Mouse (Mus musculus): Measurements from ENCODE around the gene Tbrg4. TPM values are rescaled to one million over a fixed set of nuclear protein-coding genes. Genes with fewer than 3 reads are reported as not detected.

The Tbrg4 gene
- polyA plus RNA-seq, 1 experiment, result 9.6 TPM

- TF ChIP-seq TAL1 (IDR thresholded peaks at IDR 0.05; ENCODE audit: low read length), result no peak
- no peak for TF ChIP-seq GATA1 (IDR thresholded peaks at IDR 0.05; ENCODE audit: low read length)
- Histone ChIP-seq H3K9me3 (ENCODE audit: control insufficient read depth, low read length) (no peaks in the 10 kb centered on the region), H3K4me1 (ENCODE audit: control insufficient read depth) (peaks cover 36% of the 10 kb centered on the region), H3K4me3 (replicated peaks) (no peak overlapping the region), H3K36me3 (ENCODE audit: control insufficient read depth) (peaks cover 13% of the 10 kb centered on the region), H3K27me3 (ENCODE audit: control insufficient read depth) (no peaks in the 10 kb centered on the region)
These were observed 2.7 kb upstream of the Tbrg4 start for GRCm38 (mm10) chr11:6628568-6628967.

- Histone ChIP-seq H3K4me3 (replicated peaks) (no peak overlapping the region), H3K4me1 (ENCODE audit: control insufficient read depth) (peaks cover 41% of the 10 kb centered on the region), H3K27me3 (ENCODE audit: control insufficient read depth) (no peaks in the 10 kb centered on the region), H3K36me3 (ENCODE audit: control insufficient read depth) (peaks cover 21% of the 10 kb centered on the region), H3K9me3 (ENCODE audit: control insufficient read depth, low read length) (no peaks in the 10 kb centered on the region)
- TF ChIP-seq TAL1 (IDR thresholded peaks at IDR 0.05; ENCODE audit: low read length), result no peak
- no peak for TF ChIP-seq GATA1 (IDR thresholded peaks at IDR 0.05; ENCODE audit: low read length)
These were observed 1.9 kb upstream of the Tbrg4 start for GRCm38 (mm10) chr11:6627731-6628130.

DNA sequence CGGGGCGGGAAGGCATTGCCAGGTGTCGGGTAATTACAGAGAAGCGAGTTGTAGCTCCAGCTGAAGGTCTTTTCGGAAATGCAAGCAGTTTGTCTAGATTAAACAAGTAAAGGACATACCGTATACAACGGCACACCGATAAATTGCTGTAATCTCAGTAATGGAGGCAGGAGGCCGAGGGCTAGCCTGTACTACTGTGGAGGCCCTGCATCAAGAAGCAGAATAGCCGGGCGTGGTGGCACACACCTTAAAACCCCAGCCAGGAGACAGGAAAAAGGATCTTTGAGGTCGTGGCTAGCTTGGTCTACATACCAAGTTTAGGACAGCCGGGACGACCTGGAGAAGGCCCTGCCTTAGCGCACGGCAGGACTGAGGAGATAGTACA lies 513 bp upstream of the Tbrg4 start:
- Histone ChIP-seq H3K27me3 (ENCODE audit: control insufficient read depth) (no peaks in the 10 kb centered on the region), H3K4me3 (replicated peaks) (peak overlapping the region; percentile 99), H3K36me3 (ENCODE audit: control insufficient read depth) (peaks cover 35% of the 10 kb centered on the region), H3K9me3 (ENCODE audit: control insufficient read depth, low read length) (no peaks in the 10 kb centered on the region), H3K4me1 (ENCODE audit: control insufficient read depth) (peaks cover 45% of the 10 kb centered on the region)
- TF ChIP-seq GATA1 (IDR thresholded peaks at IDR 0.05; ENCODE audit: low read length), result no peak
- TF ChIP-seq TAL1 (IDR thresholded peaks at IDR 0.05; ENCODE audit: low read length), result no peak

DNA sequence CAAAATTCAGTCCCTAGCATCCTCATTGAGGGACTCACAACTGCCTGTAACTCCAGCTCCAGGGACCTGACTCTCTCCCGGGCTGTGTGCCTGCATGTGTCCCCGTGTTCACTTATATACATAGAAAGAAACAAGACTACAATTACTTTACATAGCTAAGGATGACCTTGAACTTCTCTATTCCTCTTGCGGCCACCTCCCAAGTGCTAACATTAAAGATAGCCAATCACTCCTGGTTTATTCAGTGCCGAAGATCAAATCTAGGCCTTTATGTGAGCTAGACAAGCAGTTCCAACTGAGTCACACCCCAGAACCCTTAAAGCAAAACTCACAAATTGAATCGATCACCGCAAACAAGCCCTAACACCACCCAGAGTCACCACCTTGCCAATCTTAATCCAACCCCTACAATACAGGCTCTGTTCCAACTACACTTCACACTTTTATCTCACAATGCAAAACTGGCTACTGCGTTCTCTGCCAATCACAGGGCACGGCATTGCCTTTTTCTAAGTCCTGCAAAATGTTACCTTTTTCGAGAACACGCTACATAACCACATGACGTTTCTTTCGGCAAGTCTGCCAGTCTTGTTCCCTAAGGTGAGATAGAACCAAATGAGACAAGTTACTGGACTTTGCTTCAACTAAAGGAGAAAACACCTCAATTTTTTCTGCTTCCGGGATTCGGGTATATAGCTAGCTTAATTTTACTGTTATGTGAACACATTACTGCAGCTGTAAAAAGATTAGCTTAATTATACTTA lies 1.1 kb downstream of the Tbrg4 start:
- Histone ChIP-seq H3K4me1 (ENCODE audit: control insufficient read depth) (peaks cover 48% of the 10 kb centered on the region), H3K36me3 (ENCODE audit: control insufficient read depth) (peaks cover 50% of the 10 kb centered on the region), H3K27me3 (ENCODE audit: control insufficient read depth) (no peaks in the 10 kb centered on the region), H3K4me3 (replicated peaks) (peak overlapping the region; percentile 99), H3K9me3 (ENCODE audit: control insufficient read depth, low read length) (no peaks in the 10 kb centered on the region)
- TF ChIP-seq GATA1 (IDR thresholded peaks at IDR 0.05; ENCODE audit: low read length) (no peak), TAL1 (IDR thresholded peaks at IDR 0.05; ENCODE audit: low read length) (no peak)

GRCm38 (mm10) chr11:6623704-6624103 lies 2.2 kb downstream of the Tbrg4 start:
- no peaks in the 10 kb centered on the region for H3K9me3 ChIP-seq (ENCODE audit: control insufficient read depth, low read length)
- H3K4me1 ChIP-seq (ENCODE audit: control insufficient read depth), result peaks cover 45% of the 10 kb centered on the region
- no peaks in the 10 kb centered on the region for H3K27me3 ChIP-seq (ENCODE audit: control insufficient read depth)
- H3K36me3 ChIP-seq (ENCODE audit: control insufficient read depth), result peaks cover 61% of the 10 kb centered on the region
- TF ChIP-seq TAL1 (IDR thresholded peaks at IDR 0.05; ENCODE audit: low read length) (no peak), GATA1 (IDR thresholded peaks at IDR 0.05; ENCODE audit: low read length) (no peak)
- peak overlapping the region; percentile 99 for H3K4me3 ChIP-seq (replicated peaks)

DNA sequence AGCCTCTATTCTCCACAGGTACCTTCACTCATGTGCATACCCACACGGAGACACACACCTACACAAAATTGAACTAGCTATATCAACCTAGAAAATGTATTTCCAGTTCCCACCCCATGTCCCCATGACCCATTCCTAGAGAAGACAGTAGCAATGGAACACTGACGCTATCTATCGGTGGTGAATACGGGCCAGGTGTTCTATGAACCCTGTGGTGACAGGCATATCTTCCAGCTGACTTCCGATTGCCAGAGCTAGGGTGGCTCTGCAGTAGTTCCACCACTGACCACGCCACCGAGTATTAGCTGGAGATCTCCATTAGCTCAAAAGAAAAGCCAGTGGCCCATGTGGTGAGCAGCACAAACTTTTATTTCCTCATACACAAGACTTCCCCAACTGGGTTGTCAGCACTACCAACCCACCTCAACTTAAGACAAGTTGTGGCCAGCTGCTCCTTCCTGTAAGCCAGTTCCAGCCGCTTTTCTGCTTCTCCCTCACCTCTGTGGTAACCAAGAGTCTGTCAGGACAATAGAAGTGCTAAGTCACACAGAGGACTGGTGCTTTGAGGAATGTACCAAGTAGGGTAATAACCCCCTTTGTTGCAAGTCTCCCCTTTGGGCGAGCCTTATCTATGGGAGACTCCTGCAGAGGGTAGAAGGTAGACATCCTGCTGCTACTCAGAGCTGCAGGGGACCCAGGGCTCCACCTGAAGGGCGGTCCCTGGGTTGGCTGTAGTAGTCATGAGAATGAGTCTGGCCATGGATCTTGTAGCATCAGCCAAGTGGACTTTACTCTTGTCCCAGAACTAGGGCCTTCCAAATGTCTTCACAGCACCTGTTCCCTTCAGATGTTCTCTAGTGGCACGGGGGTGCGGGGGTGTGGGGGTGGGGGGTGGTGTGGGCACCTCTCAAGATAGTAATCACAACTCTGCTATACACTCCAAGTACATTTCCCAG lies 10.3 kb downstream of the Tbrg4 start:
- Histone ChIP-seq H3K4me3 (replicated peaks) (no peak overlapping the region), H3K27me3 (ENCODE audit: control insufficient read depth) (no peaks in the 10 kb centered on the region), H3K36me3 (ENCODE audit: control insufficient read depth) (peaks cover 95% of the 10 kb centered on the region), H3K9me3 (ENCODE audit: control insufficient read depth, low read length) (no peaks in the 10 kb centered on the region), H3K4me1 (ENCODE audit: control insufficient read depth) (peaks cover 3% of the 10 kb centered on the region)
- TF ChIP-seq TAL1 (IDR thresholded peaks at IDR 0.05; ENCODE audit: low read length) (no peak), GATA1 (IDR thresholded peaks at IDR 0.05; ENCODE audit: low read length) (no peak)

- H3K27me3 ChIP-seq (ENCODE audit: control insufficient read depth), result peaks cover 62% of the 10 kb centered on the region
- H3K9me3 ChIP-seq (ENCODE audit: control insufficient read depth, low read length), result no peaks in the 10 kb centered on the region; the same call in 1 of the 2 replicates
- H3K36me3 ChIP-seq (ENCODE audit: control insufficient read depth), result peaks cover 6% of the 10 kb centered on the region
- TF ChIP-seq TAL1 (IDR thresholded peaks at IDR 0.05; ENCODE audit: low read length) (no peak), GATA1 (IDR thresholded peaks at IDR 0.05; ENCODE audit: low read length) (no peak)
- no peak within 1 kb of the TSS for H3K4me3 ChIP-seq (replicated peaks)
- H3K4me1 ChIP-seq (ENCODE audit: control insufficient read depth), result peaks cover 34% of the 10 kb centered on the region
These were observed 20.1 kb downstream of the Tbrg4 start, which contains the start of gene Nacad for GRCm38 (mm10) chr11:6605491-6606399. TSS of gene Nacad (minus strand) at chr11:6606053.

DNA sequence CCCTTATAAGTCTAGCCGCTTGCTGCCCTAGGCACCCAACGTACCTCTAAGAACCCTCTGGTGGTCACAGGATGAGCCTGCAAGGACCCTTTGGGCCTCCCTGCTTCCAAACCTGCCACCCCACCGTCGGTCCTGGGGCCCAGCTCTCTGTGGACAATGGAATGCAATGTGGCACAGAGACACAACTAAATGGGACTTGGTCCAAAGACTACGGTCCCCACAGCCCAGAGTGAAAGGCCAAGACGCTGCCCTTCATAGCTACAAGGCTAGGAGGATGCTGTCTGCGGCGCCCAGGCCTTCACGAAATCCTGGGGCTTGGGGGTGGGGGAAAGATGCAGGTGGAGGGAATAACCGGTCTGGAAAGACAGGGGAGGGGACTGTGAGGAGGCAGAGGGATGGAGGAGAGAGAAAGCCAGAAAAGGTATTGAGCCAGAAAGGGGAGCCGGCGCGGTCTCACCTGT lies 20.8 kb downstream of the Tbrg4 start:
- Histone ChIP-seq H3K4me1 (ENCODE audit: control insufficient read depth) (peaks cover 41% of the 10 kb centered on the region), H3K4me3 (replicated peaks) (no peak overlapping the region), H3K9me3 (ENCODE audit: control insufficient read depth, low read length) (no peaks in the 10 kb centered on the region; the same call in 1 of the 2 replicates), H3K36me3 (ENCODE audit: control insufficient read depth) (no peaks in the 10 kb centered on the region), H3K27me3 (ENCODE audit: control insufficient read depth) (peaks cover 62% of the 10 kb centered on the region)
- no peak for TF ChIP-seq TAL1 (IDR thresholded peaks at IDR 0.05; ENCODE audit: low read length)
- TF ChIP-seq GATA1 (IDR thresholded peaks at IDR 0.05; ENCODE audit: low read length), result no peak

Measured in erythroblast, embryonic 14.5 days (primary cell).